Mouse (Mus musculus): Measurements from ENCODE around the gene Rspry1. TPM values are rescaled to one million over a fixed set of nuclear protein-coding genes. Genes with fewer than 3 reads are reported as not detected.

Rspry1 gene
- polyA plus RNA-seq, 1 experiment from 2014 or later, result 56.6 TPM

DNA sequence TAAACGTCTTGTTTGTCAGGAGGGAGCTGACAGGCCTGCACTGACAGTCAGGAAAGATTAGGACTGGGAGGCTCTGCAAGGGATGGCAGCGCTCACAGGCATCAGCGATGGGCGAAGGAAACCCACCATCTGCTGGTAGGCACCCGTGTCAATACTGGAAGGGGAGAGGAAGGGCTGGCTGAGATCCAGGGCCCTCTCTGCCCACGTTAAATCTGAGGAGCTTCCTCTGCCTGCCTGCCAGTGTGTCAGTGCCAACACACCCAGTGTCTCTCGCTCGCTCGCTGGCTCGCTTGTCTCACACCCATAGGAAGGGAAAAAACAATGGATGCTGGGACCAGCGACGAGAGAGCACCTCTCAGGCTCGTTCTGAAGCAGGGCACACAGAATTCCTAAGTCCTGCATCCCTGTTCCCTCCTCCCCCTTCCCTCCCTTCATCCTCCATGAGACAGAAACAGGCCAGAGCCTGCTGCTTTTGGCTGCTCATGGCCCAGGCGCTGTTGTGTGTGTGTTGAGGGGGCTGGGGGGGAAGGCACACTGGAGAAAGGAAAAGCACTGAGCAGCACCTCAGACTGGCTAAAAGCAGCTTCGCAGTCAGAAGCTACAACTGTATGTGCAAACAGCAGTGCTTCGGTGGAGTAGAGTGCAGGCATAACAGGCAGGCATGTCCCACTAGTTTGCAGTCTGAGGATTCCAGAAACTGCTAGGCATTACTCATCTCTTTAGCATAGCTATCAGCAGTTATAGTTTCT, 27.4 kb upstream of the Rspry1 start:
- H3K36me3 ChIP-seq, result peaks cover 67% of the 10 kb centered on the region
- WGBS, result 81% methylated on average over 16 of the region's 16 CpGs
- no peak overlapping the region for H3K4me2 ChIP-seq (replicated peaks)
- ATAC-seq, result peak; percentile 34; the same call in 1 of the 2 replicates
- H3K4me3 ChIP-seq (replicated peaks), result no peak overlapping the region
- H3K4me1 ChIP-seq (replicated peaks), result peaks cover 6% of the 10 kb centered on the region
- H3K27ac ChIP-seq, result peak overlapping the region; percentile 47
- H3K9me3 ChIP-seq, result no peaks in the 10 kb centered on the region
- no peaks in the 10 kb centered on the region for H3K27me3 ChIP-seq
- H3K9ac ChIP-seq (replicated peaks), result no peak overlapping the region

DNA sequence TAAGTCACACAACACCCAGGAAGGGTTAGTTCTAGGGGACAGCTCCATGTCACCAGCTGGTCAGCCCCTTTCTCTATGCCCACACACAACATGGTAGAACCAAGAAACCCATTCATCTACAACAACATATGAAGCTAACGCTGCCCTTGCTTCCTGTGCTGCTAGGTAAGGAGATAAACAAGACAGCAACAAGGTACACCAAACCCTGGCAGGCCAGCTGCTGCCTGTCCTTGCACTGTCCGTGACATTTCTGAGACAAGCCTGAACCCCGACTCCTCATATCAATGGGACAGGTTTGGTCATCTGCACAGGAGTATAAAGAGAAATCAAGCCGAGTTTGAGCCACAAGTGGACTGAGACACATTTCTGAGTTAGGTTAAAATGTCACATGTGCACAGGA, 26.6 kb upstream of the Rspry1 start:
- Histone ChIP-seq H3K4me3 (replicated peaks) (no peak overlapping the region), H3K27ac (no peak overlapping the region), H3K4me1 (replicated peaks) (no peaks in the 10 kb centered on the region), H3K9me3 (no peaks in the 10 kb centered on the region), H3K36me3 (peaks cover 70% of the 10 kb centered on the region), H3K27me3 (no peaks in the 10 kb centered on the region), H3K9ac (replicated peaks) (no peak overlapping the region), H3K4me2 (replicated peaks) (no peak overlapping the region)
- no peak for ATAC-seq
- WGBS, result 97% methylated on average over 4 of the region's 4 CpGs

DNA sequence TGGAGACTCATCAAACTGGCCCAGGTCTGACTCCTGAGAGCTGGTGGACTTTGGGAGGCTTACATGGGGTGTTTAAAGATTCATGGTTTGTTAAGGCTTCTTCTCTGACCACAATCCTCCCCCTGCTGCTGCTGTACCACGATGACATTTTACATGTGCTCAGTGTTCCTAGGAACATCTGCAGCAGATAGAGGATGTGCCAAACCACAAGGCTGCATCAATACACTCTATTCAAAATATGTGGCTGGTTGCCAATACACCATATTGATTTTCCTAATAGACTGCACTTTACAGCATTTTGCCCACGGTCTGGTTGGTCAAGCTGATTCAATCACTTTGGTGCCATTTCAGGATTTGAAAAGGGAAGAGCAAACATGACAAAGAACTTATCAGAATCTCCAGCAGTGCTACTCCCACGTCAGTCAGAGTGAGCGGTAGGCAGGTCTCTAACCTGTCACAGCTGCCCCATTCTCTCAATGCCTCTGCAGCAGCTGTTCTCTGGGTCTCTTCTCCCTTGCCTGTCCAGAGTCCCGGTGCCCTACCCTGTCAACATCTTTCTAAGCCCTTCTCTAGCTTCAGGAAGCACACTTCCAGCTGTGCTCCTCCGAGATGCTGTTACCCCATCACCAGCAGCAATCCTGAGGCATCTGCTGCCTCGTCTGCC, 19.8 kb upstream of the Rspry1 start:
- Histone ChIP-seq H3K4me1 (replicated peaks) (no peaks in the 10 kb centered on the region), H3K4me2 (replicated peaks) (no peak overlapping the region), H3K9ac (replicated peaks) (no peak overlapping the region), H3K9me3 (no peaks in the 10 kb centered on the region), H3K4me3 (replicated peaks) (no peak overlapping the region), H3K27me3 (no peaks in the 10 kb centered on the region), H3K27ac (no peak overlapping the region), H3K36me3 (peaks cover 79% of the 10 kb centered on the region)
- 85% methylated on average over 7 of the region's 7 CpGs for WGBS
- no peak for ATAC-seq

DNA sequence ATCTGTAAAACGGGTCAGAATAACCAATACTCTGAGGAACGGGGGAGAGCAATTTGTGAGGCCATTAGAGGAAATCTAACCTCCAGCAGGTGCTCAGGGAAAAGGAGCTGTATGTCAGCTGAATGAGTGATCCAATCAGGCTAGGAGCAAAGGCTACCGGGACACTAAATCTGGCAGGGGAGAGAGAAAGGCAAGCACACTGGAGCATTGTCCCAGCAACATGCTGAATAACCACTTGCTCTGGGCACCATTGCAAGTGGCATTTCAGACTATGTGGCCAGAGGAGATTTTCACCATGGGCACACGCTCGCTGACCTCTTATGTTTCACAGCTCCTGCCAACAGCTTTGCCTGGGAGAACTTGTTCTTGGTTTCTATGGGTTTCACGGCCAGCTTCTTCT, 19.2 kb upstream of the Rspry1 start:
- no peak overlapping the region for H3K4me3 ChIP-seq (replicated peaks)
- no peak overlapping the region for H3K9ac ChIP-seq (replicated peaks)
- no peak overlapping the region for H3K27ac ChIP-seq
- H3K4me1 ChIP-seq (replicated peaks), result no peaks in the 10 kb centered on the region
- H3K4me2 ChIP-seq (replicated peaks), result no peak overlapping the region
- 95% methylated on average over 6 of the region's 6 CpGs for WGBS
- ATAC-seq, result no peak
- H3K27me3 ChIP-seq, result no peaks in the 10 kb centered on the region
- peaks cover 79% of the 10 kb centered on the region for H3K36me3 ChIP-seq
- H3K9me3 ChIP-seq, result no peaks in the 10 kb centered on the region

DNA sequence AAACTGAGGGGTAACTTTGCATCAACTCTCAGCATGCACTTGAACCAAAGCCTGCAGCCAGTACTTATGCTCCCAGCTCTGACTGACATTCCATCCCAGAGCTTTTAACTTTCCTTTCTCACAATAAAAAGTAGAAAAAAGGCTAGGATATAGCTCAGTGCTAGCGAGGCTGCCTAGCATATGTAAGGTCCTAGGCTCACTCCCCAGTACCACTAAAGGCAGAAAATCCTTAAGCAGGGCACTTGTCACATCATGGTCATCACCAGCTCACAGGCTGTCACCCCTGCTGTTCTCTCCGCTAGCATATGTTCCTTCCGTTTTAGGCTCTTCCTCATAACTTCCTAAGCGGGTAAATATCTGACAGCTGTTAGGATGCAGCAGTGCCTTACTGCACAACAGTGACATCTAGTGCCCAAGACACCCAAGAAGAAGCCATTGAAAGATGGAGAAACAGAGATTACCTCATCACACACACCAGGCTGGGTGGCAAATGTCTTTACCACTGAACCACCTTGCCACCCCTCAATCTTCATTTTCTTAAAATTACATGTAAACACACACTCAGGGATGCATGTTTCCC, 17.4 kb upstream of the Rspry1 start:
- Histone ChIP-seq H3K9ac (replicated peaks) (no peak overlapping the region), H3K4me3 (replicated peaks) (no peak overlapping the region), H3K9me3 (no peaks in the 10 kb centered on the region), H3K27me3 (no peaks in the 10 kb centered on the region), H3K36me3 (peaks cover 79% of the 10 kb centered on the region), H3K4me1 (replicated peaks) (no peaks in the 10 kb centered on the region), H3K27ac (no peak overlapping the region), H3K4me2 (replicated peaks) (no peak overlapping the region)
- 40% methylated on average over 4 of the region's 4 CpGs for WGBS
- ATAC-seq, result peak; percentile 62; the same call in 1 of the 2 replicates

DNA sequence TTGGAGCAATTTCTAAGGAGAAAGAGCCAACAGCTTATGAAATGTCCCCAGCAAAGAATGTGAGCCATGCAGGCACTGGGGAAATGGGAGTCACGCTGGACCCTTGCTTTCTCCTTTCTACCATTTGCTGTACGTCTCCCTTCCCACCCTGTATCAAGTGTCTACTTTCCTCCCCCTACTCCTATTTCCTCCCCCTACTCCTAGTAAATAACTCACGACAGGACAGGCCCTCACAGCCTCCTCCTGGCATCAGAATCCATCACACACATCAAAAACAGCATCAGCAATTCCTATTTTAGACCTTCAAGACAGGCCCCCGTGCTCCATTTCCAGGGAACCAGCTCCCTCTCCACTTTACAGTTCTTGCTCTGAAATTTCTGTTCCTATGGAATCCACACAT, 10.0 kb upstream of the Rspry1 start:
- Histone ChIP-seq H3K4me3 (replicated peaks) (no peak overlapping the region), H3K9me3 (no peaks in the 10 kb centered on the region), H3K27me3 (no peaks in the 10 kb centered on the region), H3K9ac (replicated peaks) (no peak overlapping the region), H3K36me3 (peaks cover 27% of the 10 kb centered on the region), H3K4me1 (replicated peaks) (no peaks in the 10 kb centered on the region), H3K4me2 (replicated peaks) (no peak overlapping the region), H3K27ac (no peak overlapping the region)
- 82% methylated on average over 4 of the region's 4 CpGs for WGBS
- ATAC-seq, result no peak

DNA sequence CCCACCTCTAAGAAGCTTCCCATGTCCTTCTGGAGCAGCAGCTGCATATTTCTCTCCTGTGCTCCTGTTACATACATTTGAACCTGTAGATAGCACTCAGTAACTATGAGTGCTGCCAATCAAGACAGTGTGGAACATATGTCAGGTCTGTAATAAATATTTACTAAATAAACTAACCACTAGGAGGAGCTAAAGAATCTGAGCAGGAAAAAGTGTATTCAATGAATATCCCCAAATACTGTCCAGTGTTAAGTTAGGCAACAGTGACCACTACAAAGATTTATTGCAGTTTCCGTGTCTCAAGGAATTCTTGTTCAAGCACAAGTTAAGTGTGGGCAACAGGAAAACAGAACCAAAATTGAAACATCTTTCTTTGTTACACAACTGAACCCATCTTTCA, 7.5 kb upstream of the Rspry1 start:
- H3K4me3 ChIP-seq (replicated peaks), result no peak overlapping the region
- H3K27ac ChIP-seq, result no peak overlapping the region
- ATAC-seq, result no peak
- no peak overlapping the region for H3K4me2 ChIP-seq (replicated peaks)
- H3K9ac ChIP-seq (replicated peaks), result no peak overlapping the region
- H3K9me3 ChIP-seq, result no peaks in the 10 kb centered on the region
- H3K27me3 ChIP-seq, result no peaks in the 10 kb centered on the region
- 82% methylated on average over 1 of the region's 1 CpGs for WGBS
- H3K4me1 ChIP-seq (replicated peaks), result peaks cover 8% of the 10 kb centered on the region
- peaks cover 2% of the 10 kb centered on the region for H3K36me3 ChIP-seq

DNA sequence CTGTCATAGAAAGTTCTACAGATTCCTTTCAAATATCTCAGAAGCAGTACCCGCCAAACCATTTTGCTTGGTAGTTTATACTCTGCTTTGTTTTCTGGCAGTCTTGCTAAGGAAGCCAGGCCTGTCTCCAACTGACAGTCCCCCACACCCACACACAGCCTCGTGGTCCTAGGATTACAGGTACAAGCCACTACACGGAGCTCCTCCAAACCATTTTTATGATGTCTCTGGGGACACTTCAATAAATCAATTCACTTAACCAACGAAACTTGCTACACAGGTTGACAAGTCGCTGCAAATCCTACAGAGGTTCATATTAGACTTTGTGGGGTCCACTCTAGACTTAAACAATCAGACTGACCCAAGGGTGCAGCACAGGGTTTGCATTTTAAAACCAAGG, 1.3 kb upstream of the Rspry1 start:
- Histone ChIP-seq H3K27me3 (no peaks in the 10 kb centered on the region), H3K9ac (replicated peaks) (peak overlapping the region; percentile 92), H3K4me3 (replicated peaks) (peak overlapping the region; percentile 95), H3K36me3 (no peaks in the 10 kb centered on the region), H3K9me3 (no peaks in the 10 kb centered on the region), H3K4me1 (replicated peaks) (peaks cover 40% of the 10 kb centered on the region), H3K4me2 (replicated peaks) (peak overlapping the region; percentile 99), H3K27ac (no peak overlapping the region; the same call in 1 of the 2 replicates)
- 26% methylated on average over 5 of the region's 5 CpGs for WGBS
- ATAC-seq, result no peak

DNA sequence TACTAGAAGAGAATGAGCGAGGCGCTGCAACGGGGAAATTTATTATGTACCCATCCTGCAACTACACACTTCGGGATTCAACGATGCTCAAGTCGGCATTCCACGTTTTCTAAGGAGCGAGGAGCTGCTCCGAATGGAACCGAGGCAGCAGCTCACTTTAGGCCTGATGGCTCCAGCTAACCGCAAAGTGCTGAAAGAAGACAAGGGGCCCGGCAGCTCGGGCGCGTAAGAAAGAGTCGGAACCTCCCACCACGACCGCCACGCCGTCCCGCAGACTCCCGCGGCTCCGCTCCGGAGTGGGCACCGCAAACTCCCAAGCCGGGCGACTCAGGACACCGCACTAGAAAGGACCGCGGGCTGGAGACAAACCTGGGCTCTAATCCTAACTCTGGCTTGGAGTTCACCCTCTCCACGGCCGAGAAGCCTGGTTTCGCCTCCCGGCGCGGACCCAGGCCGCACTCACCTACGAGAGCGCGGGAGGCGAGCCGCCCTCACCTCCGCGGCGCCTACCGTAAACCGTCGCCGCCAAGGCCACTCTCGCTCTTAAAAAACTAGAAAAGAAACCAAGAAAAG, 617 bp upstream of the Rspry1 start:
- Histone ChIP-seq H3K4me3 (replicated peaks) (peak overlapping the region; percentile 95), H3K27ac (peak overlapping the region; percentile 88), H3K27me3 (no peaks in the 10 kb centered on the region), H3K9ac (replicated peaks) (peak overlapping the region; percentile 92), H3K4me2 (replicated peaks) (peak overlapping the region; percentile 99), H3K9me3 (no peaks in the 10 kb centered on the region), H3K4me1 (replicated peaks) (peaks cover 40% of the 10 kb centered on the region), H3K36me3 (no peaks in the 10 kb centered on the region)
- under 1% methylated on average over 51 of the region's 51 CpGs for WGBS
- ATAC-seq, result peak; percentile 61

DNA sequence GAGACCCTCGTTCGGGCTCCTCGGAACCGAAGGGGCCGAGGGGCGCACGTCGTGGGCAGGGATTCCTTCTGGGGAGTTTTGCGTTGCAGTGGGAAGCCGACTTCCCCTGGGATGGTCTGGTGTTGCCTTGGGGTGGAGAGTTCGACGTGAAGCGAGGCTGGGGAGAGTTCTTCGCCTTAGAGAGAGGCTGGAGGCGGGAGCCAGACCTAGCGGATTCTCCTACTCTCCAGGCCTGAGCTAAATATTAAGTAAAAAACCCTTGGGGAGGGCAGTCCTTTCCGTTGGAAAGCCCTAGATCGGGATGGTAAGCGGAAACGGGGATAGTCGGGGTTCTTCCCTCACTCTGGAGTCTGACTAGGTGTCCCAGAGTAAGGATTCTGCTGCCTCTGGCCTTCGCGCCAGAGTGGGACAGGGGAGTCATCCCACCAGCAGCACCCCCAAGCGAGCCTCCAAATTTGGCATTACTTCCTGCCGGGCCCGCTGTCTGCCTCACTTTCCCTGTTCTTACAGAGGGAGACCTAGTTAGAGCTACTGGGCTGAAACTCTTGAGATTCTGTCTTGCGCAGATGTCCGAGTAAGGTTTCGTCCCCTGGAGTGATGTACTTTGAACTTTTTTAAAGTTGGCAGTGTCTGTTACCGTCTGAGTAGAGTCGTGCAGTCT, 864 bp downstream of the Rspry1 start:
- no peak; the same call in 1 of the 2 replicates for ATAC-seq
- peak overlapping the region; percentile 95 for H3K27ac ChIP-seq
- peak overlapping the region; percentile 95 for H3K4me3 ChIP-seq (replicated peaks)
- H3K27me3 ChIP-seq, result no peaks in the 10 kb centered on the region
- H3K9me3 ChIP-seq, result no peaks in the 10 kb centered on the region
- no peaks in the 10 kb centered on the region for H3K36me3 ChIP-seq
- WGBS, result under 1% methylated on average over 31 of the region's 31 CpGs
- H3K9ac ChIP-seq (replicated peaks), result peak overlapping the region; percentile 93
- H3K4me2 ChIP-seq (replicated peaks), result peak overlapping the region; percentile 99
- peaks cover 40% of the 10 kb centered on the region for H3K4me1 ChIP-seq (replicated peaks)

DNA sequence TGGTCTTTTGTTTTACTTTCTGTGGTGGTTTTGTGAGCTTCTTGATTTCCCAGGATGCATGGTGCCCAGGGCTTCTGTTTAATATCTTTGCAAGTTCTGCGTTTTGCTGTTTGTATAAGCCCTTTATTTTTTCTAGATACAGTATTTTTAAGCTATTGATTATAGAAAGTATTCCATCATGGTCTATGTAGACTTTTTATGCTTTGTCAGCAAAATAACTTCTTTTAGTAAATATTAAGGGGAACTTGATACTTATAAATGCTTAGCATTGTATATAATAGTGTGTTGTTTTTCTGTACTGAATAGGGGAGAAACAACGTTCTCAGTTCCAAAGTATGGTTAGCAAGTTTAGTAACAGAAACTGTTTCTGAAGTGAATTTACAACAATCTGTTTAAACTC, 2.3 kb downstream of the Rspry1 start:
- Histone ChIP-seq H3K9me3 (no peaks in the 10 kb centered on the region), H3K4me1 (replicated peaks) (peaks cover 34% of the 10 kb centered on the region), H3K4me2 (replicated peaks) (peak overlapping the region; percentile 99), H3K36me3 (no peaks in the 10 kb centered on the region), H3K27ac (no peak overlapping the region), H3K27me3 (no peaks in the 10 kb centered on the region), H3K4me3 (replicated peaks) (no peak overlapping the region), H3K9ac (replicated peaks) (no peak overlapping the region)
- WGBS, result 93% methylated on average over 2 of the region's 2 CpGs
- no peak for ATAC-seq

DNA sequence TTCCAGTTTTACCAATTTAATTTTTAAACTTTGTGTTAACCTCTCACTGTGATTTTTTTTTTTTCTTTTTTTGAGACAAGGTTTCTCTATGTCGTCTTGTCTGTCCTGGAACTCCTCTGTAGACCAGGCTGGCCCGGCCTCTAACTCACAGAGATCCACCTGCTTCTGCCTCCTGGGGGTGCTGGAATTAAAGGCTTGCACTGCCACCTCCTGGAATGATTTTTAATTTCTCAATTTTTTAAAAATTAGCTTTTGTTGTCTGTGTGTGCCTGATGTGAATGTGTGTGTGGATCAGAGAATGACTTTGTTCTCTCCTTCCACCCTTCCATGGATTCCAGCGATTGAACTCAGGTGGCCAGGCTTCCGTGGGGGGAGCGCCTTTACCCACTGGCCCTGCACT, 5.3 kb downstream of the Rspry1 start:
- H3K27ac ChIP-seq, result no peak overlapping the region
- H3K9ac ChIP-seq (replicated peaks), result no peak overlapping the region
- no peak overlapping the region for H3K4me2 ChIP-seq (replicated peaks)
- WGBS, result 98% methylated on average over 5 of the region's 5 CpGs
- no peaks in the 10 kb centered on the region for H3K9me3 ChIP-seq
- no peak for ATAC-seq
- H3K27me3 ChIP-seq, result no peaks in the 10 kb centered on the region
- no peak overlapping the region for H3K4me3 ChIP-seq (replicated peaks)
- H3K36me3 ChIP-seq, result no peaks in the 10 kb centered on the region
- peaks cover 15% of the 10 kb centered on the region for H3K4me1 ChIP-seq (replicated peaks)

Data from midbrain, embryonic 13.5 days (tissue).